Mouse (Mus musculus) E14TG2a.4 (cell line): ENCODE measurements around the gene Slf2.

Experiments used
- CTCF ChIP-seq: conservative IDR thresholded peaks from 2 replicates; pipeline ENCODE4 v1.5.1; 2014; ENCODE audit warnings: low read length
- NANOG ChIP-seq: IDR thresholded peaks from 2 replicates; pipeline ENCODE4 v1.6.1; 2014; ENCODE audit warnings: borderline replicate concordance, low read length, mixed read lengths

GRCm38 (mm10) chr19:45028746-45029145, 97.8 kb downstream of the Slf2 start:
- TF ChIP-seq CTCF (no peak), NANOG (no peak)
